Mouse (Mus musculus): Measurements from ENCODE around the gene Triobp. TPM values are rescaled to one million over a fixed set of nuclear protein-coding genes. Genes with fewer than 3 reads are reported as not detected.
A peak's percentile ranks its signal among the peaks of the same experiment; 100 is the strongest.

Triobp gene
- polyA plus RNA-seq, 1 experiment from 2014 or later, result 20.8 TPM

- H3K9ac ChIP-seq (ENCODE audit: low read depth, low read length), result no peak overlapping the region
- no peaks in the 10 kb centered on the region for H3K27me3 ChIP-seq (ENCODE audit: control insufficient read depth, insufficient read depth, low read depth, low read length)
- WGBS (ENCODE audit: insufficient replicate concordance), result 81% methylated on average over 6 of the region's 6 CpGs
- no peak overlapping the region for H3K4me3 ChIP-seq (ENCODE audit: low read depth, low read length)
- peaks cover 45% of the 10 kb centered on the region for H3K4me1 ChIP-seq (ENCODE audit: control insufficient read depth, low read depth, low read length)
- H3K36me3 ChIP-seq (ENCODE audit: control insufficient read depth, insufficient read depth), result no peaks in the 10 kb centered on the region; the same call in 1 of the 2 replicates
- H3K27ac ChIP-seq (ENCODE audit: low read length), result 0 out of 2 replicates have a peak overlapping the region, but pooled peaks have one; percentile 2
- H3K9me3 ChIP-seq (replicated peaks; ENCODE audit: control insufficient read depth, low read length), result no peaks in the 10 kb centered on the region
- no peak for ATAC-seq (ENCODE audit: low read depth)
- no peak overlapping the region for H3K4me2 ChIP-seq (ENCODE audit: low read depth, low read length)
Observed at GRCm38 (mm10) chr15:78930192-78930706, 17.3 kb upstream of the Triobp start.

- Histone ChIP-seq H3K4me2 (ENCODE audit: low read depth, low read length) (no peak overlapping the region), H3K9ac (ENCODE audit: low read depth, low read length) (no peak overlapping the region), H3K36me3 (ENCODE audit: control insufficient read depth, insufficient read depth) (no peaks in the 10 kb centered on the region; the same call in 1 of the 2 replicates), H3K4me1 (ENCODE audit: control insufficient read depth, low read depth, low read length) (peaks cover 45% of the 10 kb centered on the region), H3K9me3 (replicated peaks; ENCODE audit: control insufficient read depth, low read length) (no peaks in the 10 kb centered on the region), H3K27me3 (ENCODE audit: control insufficient read depth, insufficient read depth, low read depth, low read length) (no peaks in the 10 kb centered on the region), H3K4me3 (ENCODE audit: low read depth, low read length) (no peak overlapping the region), H3K27ac (ENCODE audit: low read length) (peak overlapping the region; percentile 35; the same call in 1 of the 2 replicates)
- WGBS (ENCODE audit: insufficient replicate concordance), result 86% methylated on average over 7 of the region's 7 CpGs
- ATAC-seq (ENCODE audit: low read depth), result no peak
Observed at GRCm38 (mm10) chr15:78930801-78931426, 16.6 kb upstream of the Triobp start.

DNA sequence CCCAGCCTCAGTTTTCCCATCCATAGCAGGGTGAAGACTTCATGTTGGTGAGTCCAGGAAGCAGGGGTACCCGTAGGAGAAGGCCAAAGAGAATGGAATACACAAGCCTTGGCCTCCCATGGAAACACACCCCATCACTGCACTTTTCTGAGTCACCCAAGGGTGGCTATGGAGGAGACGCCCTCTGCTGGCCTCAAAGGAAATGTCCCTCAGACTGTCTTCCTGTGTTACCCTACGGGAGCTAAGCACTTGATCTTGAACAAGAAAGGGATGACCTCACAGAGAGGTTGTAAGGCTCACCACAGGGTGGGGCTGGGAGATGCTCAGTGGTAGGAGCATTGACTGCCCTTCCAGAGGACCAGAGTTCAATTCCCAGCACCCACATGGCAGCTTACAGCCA, 15.9 kb upstream of the Triobp start:
- peak overlapping the region; percentile 35 for H3K27ac ChIP-seq (ENCODE audit: low read length)
- no peak overlapping the region for H3K4me3 ChIP-seq (ENCODE audit: low read depth, low read length)
- H3K4me1 ChIP-seq (ENCODE audit: control insufficient read depth, low read depth, low read length), result peaks cover 45% of the 10 kb centered on the region
- no peak overlapping the region for H3K9ac ChIP-seq (ENCODE audit: low read depth, low read length)
- WGBS (ENCODE audit: insufficient replicate concordance), result 3% methylated on average over 3 of the region's 3 CpGs
- H3K36me3 ChIP-seq (ENCODE audit: control insufficient read depth, insufficient read depth), result no peaks in the 10 kb centered on the region; the same call in 1 of the 2 replicates
- peak; percentile 25 for ATAC-seq (ENCODE audit: low read depth)
- no peaks in the 10 kb centered on the region for H3K27me3 ChIP-seq (ENCODE audit: control insufficient read depth, insufficient read depth, low read depth, low read length)
- no peak overlapping the region for H3K4me2 ChIP-seq (ENCODE audit: low read depth, low read length)
- H3K9me3 ChIP-seq (replicated peaks; ENCODE audit: control insufficient read depth, low read length), result no peaks in the 10 kb centered on the region

DNA sequence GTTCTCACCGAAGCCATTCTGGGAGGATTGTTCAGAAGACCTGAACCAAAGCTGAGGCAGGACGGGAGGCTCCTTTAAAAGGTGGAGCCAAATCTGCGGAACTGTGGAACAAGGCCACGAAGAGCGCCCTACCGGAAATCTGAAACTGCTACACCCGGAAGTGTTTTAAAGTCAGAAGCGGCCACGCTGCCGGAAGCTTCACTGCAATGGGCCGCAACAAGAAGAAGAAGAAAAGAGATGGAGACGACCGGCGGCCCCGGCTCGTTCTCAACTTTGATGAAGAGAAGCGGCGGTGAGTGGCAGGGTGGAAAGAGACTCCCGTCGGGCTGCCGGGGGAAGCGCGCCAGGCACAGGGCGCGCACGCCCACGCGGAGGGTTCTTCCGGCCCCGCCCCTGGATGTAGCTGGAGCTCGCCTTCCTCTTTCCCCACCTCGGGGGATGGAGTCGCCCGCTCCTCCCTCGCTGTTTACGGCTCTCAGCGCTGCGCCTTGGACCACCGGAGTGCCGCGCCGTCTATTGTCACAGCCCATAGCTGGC, 12.7 kb upstream of the Triobp start, which contains the start of gene Nol12:
TSS of gene Nol12 (plus strand) at position 150 of the 537 bp plus-strand sequence.
- H3K9me3 ChIP-seq (replicated peaks; ENCODE audit: control insufficient read depth, low read length), result no peaks in the 10 kb centered on the region
- peaks cover 30% of the 10 kb centered on the region for H3K4me1 ChIP-seq (ENCODE audit: control insufficient read depth, low read depth, low read length)
- peaks cover 4% of the 10 kb centered on the region for H3K36me3 ChIP-seq (ENCODE audit: control insufficient read depth, insufficient read depth)
- peak within 1 kb of the TSS; percentile 35 for H3K27ac ChIP-seq (ENCODE audit: low read length)
- H3K4me2 ChIP-seq (ENCODE audit: low read depth, low read length), result peak within 1 kb of the TSS; percentile 69
- peak within 1 kb of the TSS; percentile 86 for H3K4me3 ChIP-seq (ENCODE audit: low read depth, low read length)
- WGBS (ENCODE audit: insufficient replicate concordance), result under 1% methylated on average over 42 of the region's 42 CpGs
- H3K9ac ChIP-seq (ENCODE audit: low read depth, low read length), result peak within 1 kb of the TSS; percentile 66
- H3K27me3 ChIP-seq (ENCODE audit: control insufficient read depth, insufficient read depth, low read depth, low read length), result no peaks in the 10 kb centered on the region
- peak; percentile 79 for ATAC-seq (ENCODE audit: low read depth)

DNA sequence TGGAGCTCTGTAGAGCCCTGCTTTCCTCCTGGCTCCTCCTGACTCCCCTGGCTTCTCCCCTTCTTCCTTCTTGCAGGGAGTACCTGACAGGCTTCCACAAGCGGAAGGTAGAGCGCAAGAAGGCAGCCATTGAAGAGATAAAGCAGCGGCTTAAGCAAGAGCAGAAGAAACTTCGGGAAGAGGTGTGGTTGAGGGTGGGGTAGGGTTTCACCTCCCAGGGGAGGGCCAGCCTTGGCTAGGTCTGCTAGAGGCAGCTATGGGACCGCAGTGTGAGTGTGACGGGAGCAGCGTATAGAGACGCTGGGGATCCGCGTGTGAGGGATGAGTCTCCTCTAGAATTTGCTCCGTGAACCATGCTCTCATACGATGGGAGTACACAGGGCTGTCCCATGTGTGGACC, 11.1 kb upstream of the Triobp start:
- Histone ChIP-seq H3K9ac (ENCODE audit: low read depth, low read length) (peak overlapping the region; percentile 66), H3K4me2 (ENCODE audit: low read depth, low read length) (peak overlapping the region; percentile 69), H3K4me1 (ENCODE audit: control insufficient read depth, low read depth, low read length) (peaks cover 27% of the 10 kb centered on the region)

GRCm38 (mm10) chr15:78937311-78937710, 10.2 kb upstream of the Triobp start:
- ATAC-seq (ENCODE audit: low read depth), result no peak
- H3K4me3 ChIP-seq (ENCODE audit: low read depth, low read length), result no peak overlapping the region
- no peak overlapping the region for H3K9ac ChIP-seq (ENCODE audit: low read depth, low read length)
- H3K36me3 ChIP-seq (ENCODE audit: control insufficient read depth, insufficient read depth), result peaks cover 18% of the 10 kb centered on the region
- WGBS (ENCODE audit: insufficient replicate concordance), result 89% methylated on average over 10 of the region's 10 CpGs
- no peaks in the 10 kb centered on the region for H3K27me3 ChIP-seq (ENCODE audit: control insufficient read depth, insufficient read depth, low read depth, low read length)
- peaks cover 23% of the 10 kb centered on the region for H3K4me1 ChIP-seq (ENCODE audit: control insufficient read depth, low read depth, low read length)
- no peak overlapping the region for H3K27ac ChIP-seq (ENCODE audit: low read length)
- no peaks in the 10 kb centered on the region for H3K9me3 ChIP-seq (replicated peaks; ENCODE audit: control insufficient read depth, low read length)
- no peak overlapping the region for H3K4me2 ChIP-seq (ENCODE audit: low read depth, low read length)

More for the DNA sequence above, 11.1 kb upstream of the Triobp start:
- WGBS (ENCODE audit: insufficient replicate concordance), result 63% methylated on average over 12 of the region's 12 CpGs
- peaks cover 17% of the 10 kb centered on the region for H3K36me3 ChIP-seq (ENCODE audit: control insufficient read depth, insufficient read depth)
- H3K4me3 ChIP-seq (ENCODE audit: low read depth, low read length), result peak overlapping the region; percentile 86
- peak overlapping the region; percentile 58 for H3K27ac ChIP-seq (ENCODE audit: low read length)
- no peaks in the 10 kb centered on the region for H3K27me3 ChIP-seq (ENCODE audit: control insufficient read depth, insufficient read depth, low read depth, low read length)
- ATAC-seq (ENCODE audit: low read depth), result peak; percentile 76
- no peaks in the 10 kb centered on the region for H3K9me3 ChIP-seq (replicated peaks; ENCODE audit: control insufficient read depth, low read length)

DNA sequence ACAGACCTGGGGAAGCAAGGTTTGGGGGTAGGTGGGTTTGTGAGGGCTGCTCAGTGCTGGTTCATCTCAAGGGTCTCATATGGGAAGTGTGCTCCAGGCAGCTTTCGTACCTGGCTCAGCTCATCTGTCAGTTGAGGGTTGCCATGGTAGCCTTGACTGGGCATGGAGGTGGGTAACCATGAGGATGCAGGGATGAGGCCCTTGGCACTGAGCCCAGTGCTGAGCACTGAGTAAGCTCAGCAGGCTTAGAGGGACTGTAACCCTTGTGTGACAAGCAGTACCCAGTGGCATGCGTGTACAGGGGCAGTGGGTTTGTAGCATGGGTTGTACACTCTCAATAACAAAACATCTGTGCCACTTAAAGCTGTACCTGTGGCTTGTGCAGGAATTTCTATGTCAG, 9.6 kb upstream of the Triobp start:
- Histone ChIP-seq H3K4me3 (ENCODE audit: low read depth, low read length) (no peak overlapping the region), H3K27ac (ENCODE audit: low read length) (no peak overlapping the region), H3K36me3 (ENCODE audit: control insufficient read depth, insufficient read depth) (peaks cover 18% of the 10 kb centered on the region), H3K9me3 (replicated peaks; ENCODE audit: control insufficient read depth, low read length) (no peaks in the 10 kb centered on the region), H3K9ac (ENCODE audit: low read depth, low read length) (no peak overlapping the region), H3K4me2 (ENCODE audit: low read depth, low read length) (no peak overlapping the region), H3K27me3 (ENCODE audit: control insufficient read depth, insufficient read depth, low read depth, low read length) (no peaks in the 10 kb centered on the region), H3K4me1 (ENCODE audit: control insufficient read depth, low read depth, low read length) (peaks cover 26% of the 10 kb centered on the region)
- WGBS (ENCODE audit: insufficient replicate concordance), result 78% methylated on average over 2 of the region's 2 CpGs
- no peak for ATAC-seq (ENCODE audit: low read depth)

- peaks cover 22% of the 10 kb centered on the region for H3K4me1 ChIP-seq (ENCODE audit: control insufficient read depth, low read depth, low read length)
- H3K36me3 ChIP-seq (ENCODE audit: control insufficient read depth, insufficient read depth), result peaks cover 18% of the 10 kb centered on the region
- no peak overlapping the region for H3K27ac ChIP-seq (ENCODE audit: low read length)
- no peak overlapping the region for H3K9ac ChIP-seq (ENCODE audit: low read depth, low read length)
- no peaks in the 10 kb centered on the region for H3K27me3 ChIP-seq (ENCODE audit: control insufficient read depth, insufficient read depth, low read depth, low read length)
- 85% methylated on average over 13 of the region's 13 CpGs for WGBS (ENCODE audit: insufficient replicate concordance)
- H3K9me3 ChIP-seq (replicated peaks; ENCODE audit: control insufficient read depth, low read length), result no peaks in the 10 kb centered on the region
- no peak overlapping the region for H3K4me2 ChIP-seq (ENCODE audit: low read depth, low read length)
- ATAC-seq (ENCODE audit: low read depth), result no peak
- no peak overlapping the region for H3K4me3 ChIP-seq (ENCODE audit: low read depth, low read length)
Observed at GRCm38 (mm10) chr15:78940325-78940724, 7.2 kb upstream of the Triobp start.

DNA sequence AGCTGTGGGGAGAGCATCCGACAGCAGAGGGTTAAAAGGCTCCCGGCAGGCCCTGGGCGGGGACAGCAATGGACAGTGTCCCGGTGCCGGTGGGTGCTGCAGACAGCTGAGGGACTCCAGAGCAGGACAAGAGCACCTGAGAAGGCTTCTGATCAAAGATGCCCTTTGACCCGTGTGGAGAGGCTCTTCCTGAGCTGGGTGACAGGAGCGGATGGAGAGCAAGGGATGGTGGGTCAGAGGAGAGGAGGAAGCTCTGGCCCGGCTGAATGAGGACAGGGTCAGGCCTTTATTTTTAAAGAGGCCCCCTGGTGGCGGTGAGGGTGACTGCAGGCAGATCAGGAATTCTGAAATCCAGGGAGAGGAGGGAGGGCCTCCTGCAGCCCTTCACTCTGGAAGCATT, 4.9 kb upstream of the Triobp start:
- H3K36me3 ChIP-seq (ENCODE audit: control insufficient read depth, insufficient read depth), result peaks cover 18% of the 10 kb centered on the region
- ATAC-seq (ENCODE audit: low read depth), result peak; percentile 40
- 11% methylated on average over 9 of the region's 9 CpGs for WGBS (ENCODE audit: insufficient replicate concordance)
- H3K27me3 ChIP-seq (ENCODE audit: control insufficient read depth, insufficient read depth, low read depth, low read length), result peaks cover 17% of the 10 kb centered on the region
- no peaks in the 10 kb centered on the region for H3K9me3 ChIP-seq (replicated peaks; ENCODE audit: control insufficient read depth, low read length)
- no peak overlapping the region for H3K27ac ChIP-seq (ENCODE audit: low read length)
- no peak overlapping the region for H3K9ac ChIP-seq (ENCODE audit: low read depth, low read length)
- H3K4me2 ChIP-seq (ENCODE audit: low read depth, low read length), result peak overlapping the region; percentile 38
- H3K4me1 ChIP-seq (ENCODE audit: control insufficient read depth, low read depth, low read length), result peaks cover 3% of the 10 kb centered on the region
- H3K4me3 ChIP-seq (ENCODE audit: low read depth, low read length), result peak overlapping the region; percentile 25
